Mouse (Mus musculus): ENCODE data around the gene Bmper.

DNA sequence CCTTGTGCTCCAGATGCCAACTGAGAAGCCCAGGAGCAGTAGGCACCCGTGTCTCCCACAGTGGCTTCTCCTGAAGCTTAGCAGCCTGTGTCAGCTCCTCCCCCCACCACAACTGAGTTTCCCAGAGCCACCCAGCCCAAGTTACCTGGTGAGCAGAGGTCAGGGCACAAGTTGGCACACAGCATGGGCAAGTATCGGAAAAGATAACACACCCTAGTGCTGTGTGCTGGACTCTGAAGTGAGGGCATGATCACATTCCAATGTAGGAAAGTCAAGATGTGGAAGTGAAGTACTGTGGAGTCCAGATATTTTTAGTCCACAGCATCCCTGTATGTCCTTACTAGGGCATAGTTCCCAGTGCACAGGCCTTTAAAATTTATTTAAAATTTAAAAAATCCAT lies 187.7 kb downstream of the Bmper start:
- TF ChIP-seq CTCF (IDR thresholded peaks at IDR 0.05; ENCODE audit: low read depth) (no peak), EP300 (IDR thresholded peaks at IDR 0.05; ENCODE audit: low read depth) (no peak)

Measured in liver, postnatal 0 days (tissue).